Comparison of ENCODE assay signal across 12 mouse cellular contexts in the genomic region with DNA sequence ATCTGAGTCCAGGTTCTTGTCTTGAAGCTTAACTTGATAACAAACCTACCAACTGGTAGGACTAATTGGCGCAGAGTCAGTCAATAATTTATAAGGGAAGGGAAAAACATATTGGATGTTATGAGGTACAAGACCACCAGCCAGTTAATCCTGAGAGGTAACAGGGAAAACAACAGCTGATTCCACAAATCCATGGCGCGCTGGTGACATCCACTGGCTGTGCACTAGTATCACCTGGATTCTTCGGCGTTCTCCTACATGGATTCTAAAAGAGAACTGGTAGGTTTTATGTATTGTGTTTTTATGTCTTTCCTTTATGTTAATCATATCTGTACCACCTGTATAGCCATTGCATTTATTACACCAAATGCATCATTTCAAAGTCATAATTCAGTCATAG.
DNase-seq lines count a peak whose midpoint lies in the region; ATAC-seq and TF ChIP-seq lines count a peak whose summit lies in the region.
"Had no signal": no experiment of that assay in that cellular context is flagged by ENCODE, and none has a peak within 500 bp of the region (broad histone marks: within the 10 kb centered on the region; RNA-seq: fewer than 3 reads in every experiment).

No protein-coding gene starts in this region.

- no peak for TF ChIP-seq POLR2A in cortical plate, adult 2 months (IDR thresholded peaks at IDR 0.05; ENCODE audit: extremely low read depth, insufficient read depth, low read length)

- no peaks in the 10 kb centered on the region; the same call in 1 of the 2 replicates for H3K4me1 ChIP-seq in cortical plate, adult 2 months (ENCODE audit: control insufficient read depth, insufficient read depth, low read length)
- no peaks in the 10 kb centered on the region for H3K4me1 ChIP-seq in hindbrain, embryonic 16.5 days (ENCODE audit: control insufficient read depth, insufficient read depth, low read depth, low read length)
- H3K4me1 ChIP-seq: limb, embryonic 15.5 days; megakaryocyte, embryonic 14.5 days had no signal

- H3K36me3 ChIP-seq in hindbrain, embryonic 16.5 days (ENCODE audit: control insufficient read depth, insufficient read depth, low read length), result no peaks in the 10 kb centered on the region
- H3K36me3 ChIP-seq: limb, embryonic 15.5 days had no signal

- H3K4me2 ChIP-seq in hindbrain, embryonic 16.5 days (ENCODE audit: low read length), result no peak overlapping the region
- H3K4me2 ChIP-seq: limb, embryonic 15.5 days had no signal

- no peaks in the 10 kb centered on the region for H3K9me3 ChIP-seq in hindbrain, embryonic 16.5 days (ENCODE audit: control insufficient read depth, low read length)
- H3K9me3 ChIP-seq: limb, embryonic 15.5 days had no signal

- no peak overlapping the region for H3K4me3 ChIP-seq in left cerebral cortex, adult 2 months
- H3K4me3 ChIP-seq in cortical plate, adult 2 months (ENCODE audit: insufficient read depth, low read length), result no peak overlapping the region
- no peak overlapping the region for H3K4me3 ChIP-seq in hindbrain, embryonic 16.5 days (ENCODE audit: low read length)
- H3K4me3 ChIP-seq: limb, embryonic 15.5 days; megakaryocyte, embryonic 14.5 days had no signal

- H3K27me3 ChIP-seq in hindbrain, embryonic 16.5 days (replicated peaks; ENCODE audit: control insufficient read depth, insufficient read depth, low read length), result no peaks in the 10 kb centered on the region
- H3K27me3 ChIP-seq: limb, embryonic 15.5 days; megakaryocyte, embryonic 14.5 days had no signal

- whole genome bisulfite sequencing in hindbrain, embryonic 16.5 days, result 83% methylated on average over 5 of the region's 5 CpGs

- no peak overlapping the region for H3K27ac ChIP-seq in left cerebral cortex, adult 2 months
- H3K27ac ChIP-seq in cortical plate, adult 2 months (ENCODE audit: insufficient read depth, low read length), result no peak overlapping the region
- H3K27ac ChIP-seq in hindbrain, embryonic 16.5 days (ENCODE audit: low read depth, low read length), result no peak overlapping the region
- H3K27ac ChIP-seq: limb, embryonic 15.5 days had no signal

- DNase-seq in cerebellum, postnatal 10 days, result peak; percentile 64 to 68
- no peak for DNase-seq in cerebellum, adult 9-10 months
- DNase-seq in left cerebral cortex, adult 2 months (ENCODE audit: extremely low spot score in 1 of 2, low spot score in 2 of 2), result no peak
- no peak for DNase-seq in left cerebral cortex, adult 11 months (ENCODE audit: low spot score)
- no peak for DNase-seq in adrenal gland, adult (ENCODE audit: inconsistent age in 2 of 2, low spot score in 1 of 2)
- DNase-seq in urinary bladder, adult 2 months (ENCODE audit: low spot score), result no peak
- DNase-seq: kidney, adult 18-20 months; right cerebral cortex, postnatal 25 days had no signal

- H3K9ac ChIP-seq in hindbrain, embryonic 16.5 days (ENCODE audit: low read depth, low read length), result no peak overlapping the region
- H3K9ac ChIP-seq: limb, embryonic 15.5 days had no signal

- peak; percentile 43 for TF ChIP-seq CTCF in left cerebral cortex, adult 2 months (IDR thresholded peaks at IDR 0.05)
- TF ChIP-seq CTCF in cortical plate, adult 2 months (IDR thresholded peaks at IDR 0.05; ENCODE audit: extremely low read depth, insufficient read depth, low read length), result peak; percentile 58

- intact Hi-C loops in left cerebral cortex, adult 2 months (cut with DNase I), result loop anchor here (5.0 kb wide), 1 partner anchor 1393 kb away; no protein-coding TSS in a partner anchor

- ATAC-seq in hindbrain, embryonic 16.5 days, result peak; percentile 80; the same call in 1 of the 2 replicates

Comparison
In these comparisons a context has a peak if more than half of its experiments do, and no peak if none do; other contexts are left out.
1. DNase-seq: peak in cerebellum, postnatal 10 days (2 of 2); none in cerebellum, adult 9-10 months (single experiment), left cerebral cortex, adult 2 months (0 of 2), left cerebral cortex, adult 11 months (single experiment), adrenal gland, adult (0 of 2) and urinary bladder, adult 2 months (single experiment).